Mouse (Mus musculus) kidney, embryonic 14.5 days (tissue): ENCODE data around the gene Cbx2. TPM values are rescaled to one million over a fixed set of nuclear protein-coding genes. Genes with fewer than 3 reads are reported as not detected.

Experiments
- ATAC-seq: fragments of 200-750 bp; cut with Nextera tagmentation; 2 replicates; pipeline ENCODE4 v1.8.0; 2017; ENCODE audit warnings: moderate number of reproducible peaks, mild to moderate bottlenecking, moderate TSS enrichment, moderate library complexity; ENCODE audit not compliant: low FRiP score, low TSS enrichment
- H3K27ac ChIP-seq: fragments of 300-500 bp; sonication (generic); 2 replicates; pipeline ENCODE4 v1.5.1; 2014; ENCODE audit warnings: low read depth, mild to moderate bottlenecking, low read length, moderate library complexity, mixed read lengths
- H3K27me3 ChIP-seq: fragments of 300-500 bp; sonication (generic); 2 replicates; pipeline ENCODE4 v1.6.1; 2014; ENCODE audit warnings: mild to moderate bottlenecking, low read length; ENCODE audit not compliant: control insufficient read depth, insufficient read depth
- H3K36me3 ChIP-seq: fragments of 300-500 bp; sonication (generic); 2 replicates; pipeline ENCODE4 v1.6.1; 2014; ENCODE audit warnings: low read length, mixed read lengths; ENCODE audit not compliant: control insufficient read depth, insufficient read depth
- H3K4me1 ChIP-seq: fragments of 300-500 bp; sonication (generic); 2 replicates; pipeline ENCODE4 v1.6.1; 2014; ENCODE audit warnings: low read length, mixed read lengths; ENCODE audit not compliant: control insufficient read depth, insufficient read depth
- H3K4me2 ChIP-seq: fragments of 300-500 bp; sonication (generic); replicated peaks from 2 replicates; pipeline ENCODE4 v1.6.1; 2014; ENCODE audit warnings: low read depth, mild to moderate bottlenecking, low read length
- H3K4me3 ChIP-seq: fragments of 300-500 bp; sonication (generic); 2 replicates; pipeline ENCODE4 v1.5.1; 2014; ENCODE audit warnings: mild to moderate bottlenecking, low read length
- H3K9ac ChIP-seq: fragments of 300-500 bp; sonication (generic); 2 replicates; pipeline ENCODE4 v1.6.1; 2014; ENCODE audit warnings: low read depth, mild to moderate bottlenecking, low read length, moderate library complexity
- H3K9me3 ChIP-seq: fragments of 300-500 bp; sonication (generic); 2 replicates; pipeline ENCODE4 v1.6.1; 2016; ENCODE audit warnings: low read length; ENCODE audit not compliant: control insufficient read depth
- WGBS: fragments of 180-500 bp; shearing (Covaris S2); extraction: QIAGEN DNeasy Blood & Tissue Kit; methylation state at CpG from one replicate; pipeline ENCODE4 v1.1.7; 2014; 5-methylcytosine and 5-hydroxymethylcytosine counted together
- polyA plus RNA-seq: library from polyadenylated mRNA; unstranded; fragments of >200 nt; fragmentation: Nextera tagmentation; extraction: Ambion mirVana; gene quantifications from 2 replicates; pipeline ENCODE4 v1.2.1, GENCODE M21; 2014

The Cbx2 gene
- polyA plus RNA-seq, 1 experiment from 2014 or later = 38.2 TPM

DNA sequence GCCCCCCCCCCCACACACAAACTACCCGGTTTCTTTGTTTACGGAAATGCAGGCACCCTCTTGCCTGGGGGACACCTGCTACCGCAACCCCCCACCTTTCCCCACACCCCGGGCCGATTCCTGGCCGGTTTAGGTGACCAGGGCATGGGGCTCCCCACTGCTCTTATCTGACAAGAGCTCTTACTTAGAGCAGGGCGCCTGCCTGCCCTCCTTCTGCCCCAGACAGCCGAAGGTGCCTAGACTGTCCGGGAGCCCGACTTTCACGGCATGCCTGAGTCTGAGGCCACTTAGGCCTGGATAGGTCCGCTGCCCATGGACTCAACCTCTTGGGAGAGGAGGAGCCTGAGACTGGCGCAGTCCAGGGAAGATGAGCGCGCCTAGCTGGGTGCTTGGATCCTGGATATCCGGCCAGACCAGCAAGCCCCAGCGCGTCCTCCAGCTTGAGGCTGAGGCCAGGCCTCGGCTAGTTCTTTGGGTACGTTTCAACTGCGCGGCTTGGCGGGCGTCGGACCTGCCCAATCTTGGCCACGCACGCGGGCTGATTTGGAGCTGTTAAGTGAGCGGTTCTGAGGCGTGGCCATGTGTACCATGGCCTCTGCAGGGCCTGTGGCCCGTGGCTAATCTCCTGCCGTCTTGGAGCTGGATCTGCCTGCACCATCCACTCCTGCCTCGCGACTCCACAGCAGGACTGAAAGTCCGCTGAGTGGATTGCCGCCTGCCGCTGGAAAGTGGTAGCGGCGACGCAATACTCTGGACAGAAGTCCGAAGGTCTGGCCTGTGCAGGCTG is 22.0 kb downstream of the Cbx2 start:
- no peak overlapping the region for H3K9ac ChIP-seq
- ATAC-seq = no peak
- H3K4me2 ChIP-seq = peak overlapping the region; percentile 12; the same call in 1 of the 2 replicates

DNA sequence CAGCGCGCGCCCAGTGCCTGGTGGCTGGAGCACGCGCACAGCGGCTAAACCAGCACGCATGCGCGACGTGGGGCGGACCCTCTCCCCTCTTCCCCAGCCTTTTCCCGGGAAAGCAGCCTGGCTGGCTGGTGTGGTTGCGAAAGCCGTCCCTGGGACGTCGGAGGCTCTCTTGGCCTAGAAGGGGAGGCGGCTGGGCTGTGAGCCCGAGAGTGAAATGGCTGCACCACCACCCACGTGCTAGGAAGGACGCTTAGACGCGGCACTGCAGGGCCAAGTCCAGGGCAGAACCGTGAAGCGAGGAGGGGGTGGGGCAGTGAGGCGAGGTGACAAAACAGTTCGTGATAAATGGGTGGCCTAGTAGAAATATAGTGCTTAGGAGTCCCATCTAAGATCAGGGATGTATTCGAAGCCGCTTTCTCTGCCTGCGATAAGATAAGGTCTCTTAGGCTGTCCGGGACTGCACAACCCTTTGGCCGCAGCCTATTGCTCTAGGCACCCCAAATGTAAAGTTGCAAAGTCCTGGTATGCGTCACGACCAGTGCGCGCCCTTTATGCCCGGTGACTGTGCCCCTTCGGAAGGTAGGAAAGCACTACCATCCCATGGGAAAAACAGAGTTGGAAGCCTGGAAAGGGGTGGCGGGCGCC is 24.0 kb downstream of the Cbx2 start:
- peaks cover 98% of the 10 kb centered on the region for H3K27me3 ChIP-seq
- peak; percentile 15; the same call in 1 of the 2 replicates for ATAC-seq
- H3K27ac ChIP-seq = no peak overlapping the region
- peaks cover 33% of the 10 kb centered on the region for H3K4me1 ChIP-seq
- H3K4me3 ChIP-seq = peak overlapping the region; percentile 30
- H3K36me3 ChIP-seq = no peaks in the 10 kb centered on the region
- peak overlapping the region; percentile 25; the same call in 1 of the 2 replicates for H3K9ac ChIP-seq
- peak overlapping the region; percentile 53 for H3K4me2 ChIP-seq
- WGBS = under 1% methylated on average over 39 of the region's 39 CpGs
- H3K9me3 ChIP-seq = no peaks in the 10 kb centered on the region

More for the DNA sequence above, 22.0 kb downstream of the Cbx2 start:
- Histone ChIP-seq H3K9me3 (no peaks in the 10 kb centered on the region), H3K4me3 (peak overlapping the region; percentile 17; the same call in 1 of the 2 replicates), H3K27ac (no peak overlapping the region), H3K4me1 (peaks cover 42% of the 10 kb centered on the region), H3K36me3 (no peaks in the 10 kb centered on the region), H3K27me3 (peaks cover 83% of the 10 kb centered on the region)
- WGBS = under 1% methylated on average over 41 of the region's 41 CpGs

DNA sequence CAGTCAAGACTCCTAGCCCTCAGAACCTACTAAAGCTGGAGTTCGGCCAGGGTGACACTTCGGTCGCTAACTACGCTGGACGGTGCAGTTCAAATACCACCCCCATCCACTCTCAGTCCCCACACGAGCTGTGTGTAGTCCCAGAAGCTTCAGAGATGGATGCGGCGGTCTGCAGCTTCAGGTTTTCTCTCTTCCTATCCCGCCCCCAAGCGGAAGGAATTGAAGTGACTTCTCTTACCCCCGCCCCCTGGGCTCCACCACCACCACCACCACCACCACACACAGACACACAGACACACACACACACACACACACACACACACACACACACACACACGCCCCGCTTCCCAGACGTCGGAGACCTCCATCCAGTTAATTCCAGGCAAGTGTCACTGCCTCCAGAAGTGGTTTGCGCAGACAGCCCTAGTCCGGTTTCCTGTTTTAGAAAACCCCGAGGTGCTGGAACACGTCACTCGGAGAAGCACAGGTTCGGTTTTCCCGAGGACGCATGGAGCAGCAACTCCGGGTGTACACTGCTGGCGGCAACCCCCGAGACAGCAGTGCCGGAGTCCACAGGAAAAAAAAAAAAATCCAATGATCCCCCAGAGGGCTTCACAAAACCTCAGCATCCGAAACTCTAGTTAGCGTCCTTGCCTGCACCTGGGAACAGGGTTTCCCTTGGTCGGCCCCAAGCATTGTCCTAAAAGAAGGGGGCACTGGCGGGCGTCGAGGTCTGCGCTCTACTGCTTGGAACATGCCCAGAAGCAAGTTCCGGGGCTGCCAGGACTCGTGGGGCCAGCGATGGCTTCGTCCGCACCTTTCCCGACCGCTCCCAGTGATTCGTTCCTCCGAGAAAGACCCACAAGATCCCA is 24.7 kb downstream of the Cbx2 start:
- no peaks in the 10 kb centered on the region for H3K36me3 ChIP-seq
- no peak overlapping the region for H3K27ac ChIP-seq
- 1% methylated on average over 42 of the region's 43 CpGs for whole genome bisulfite sequencing
- H3K9me3 ChIP-seq = no peaks in the 10 kb centered on the region
- H3K4me1 ChIP-seq = peaks cover 29% of the 10 kb centered on the region
- H3K4me2 ChIP-seq = peak overlapping the region; percentile 53
- 0 out of 2 replicates have a peak overlapping the region, but pooled peaks have one; percentile 18 for H3K9ac ChIP-seq
- peak; percentile 16; the same call in 1 of the 2 replicates for ATAC-seq
- peak overlapping the region; percentile 30 for H3K4me3 ChIP-seq
- peaks cover 98% of the 10 kb centered on the region for H3K27me3 ChIP-seq

DNA sequence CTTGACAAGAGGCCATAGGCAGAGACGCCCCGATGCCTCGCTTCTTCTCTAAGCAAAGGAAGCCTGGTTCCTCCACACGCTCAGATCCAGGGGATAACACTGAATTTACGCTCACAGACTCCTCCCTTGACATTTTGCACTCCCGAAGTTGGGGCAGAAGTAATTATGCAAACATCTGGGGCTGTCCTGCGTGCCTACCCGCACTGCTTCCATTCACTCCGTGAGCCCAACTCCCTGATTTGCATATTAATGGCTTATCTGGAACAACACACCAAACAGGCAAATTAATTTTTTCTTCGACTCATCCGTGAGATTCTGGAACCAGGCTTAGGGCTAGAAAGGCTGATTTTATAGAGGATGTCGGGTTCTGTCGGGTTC is 25.4 kb downstream of the Cbx2 start:
- Histone ChIP-seq H3K9me3 (no peaks in the 10 kb centered on the region), H3K4me2 (no peak overlapping the region), H3K36me3 (no peaks in the 10 kb centered on the region), H3K27ac (no peak overlapping the region), H3K4me1 (peaks cover 32% of the 10 kb centered on the region), H3K27me3 (peaks cover 99% of the 10 kb centered on the region), H3K9ac (no peak overlapping the region), H3K4me3 (no peak overlapping the region)
- WGBS = under 1% methylated on average over 13 of the region's 13 CpGs
- no peak for ATAC-seq

DNA sequence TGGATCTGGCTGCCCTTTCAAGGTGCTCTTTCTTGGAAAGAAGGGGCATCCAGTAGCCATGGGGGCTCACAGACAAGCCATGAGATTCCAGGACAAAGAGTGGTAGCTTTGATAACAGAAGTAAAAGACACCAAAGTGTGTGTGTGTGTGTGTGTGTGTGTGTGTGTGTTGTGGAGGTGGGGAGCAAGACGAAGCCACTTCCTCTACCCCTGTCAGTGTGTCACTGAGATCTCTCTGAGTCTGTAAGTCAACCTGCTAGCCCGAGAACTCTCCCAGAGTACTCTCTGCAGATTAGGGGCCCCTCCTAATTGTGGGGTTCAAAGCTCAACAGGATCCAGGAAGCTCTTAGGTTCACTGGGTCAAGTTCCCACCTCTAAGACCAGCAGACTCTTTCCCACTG is 27.6 kb downstream of the Cbx2 start:
- WGBS = 0% methylated on average over 2 of the region's 2 CpGs

DNA sequence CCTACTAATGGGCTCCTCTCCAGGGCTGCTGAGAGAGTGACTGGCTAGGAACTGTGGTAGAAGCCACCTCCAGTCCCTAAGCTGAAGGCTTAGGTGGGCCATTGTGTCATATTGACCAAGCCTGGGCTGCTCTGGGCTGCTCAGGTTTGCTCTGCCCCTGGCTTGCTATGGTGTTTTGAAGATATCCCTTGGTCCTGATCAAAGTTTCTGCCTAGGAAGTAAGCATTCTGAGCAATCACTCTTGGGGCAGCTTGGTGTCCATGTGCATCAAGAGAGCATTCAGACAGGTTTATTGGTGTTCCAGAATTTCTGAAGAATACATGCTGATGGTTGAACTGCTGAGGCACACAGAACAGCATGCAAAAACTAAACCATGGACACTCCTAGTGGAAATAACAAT is 28.7 kb downstream of the Cbx2 start:
- Histone ChIP-seq H3K27me3 (peaks cover 95% of the 10 kb centered on the region), H3K9me3 (no peaks in the 10 kb centered on the region), H3K9ac (no peak overlapping the region), H3K4me1 (peaks cover 26% of the 10 kb centered on the region), H3K4me2 (no peak overlapping the region), H3K36me3 (no peaks in the 10 kb centered on the region), H3K27ac (no peak overlapping the region), H3K4me3 (no peak overlapping the region)
- no peak for ATAC-seq

More for the DNA sequence above, 27.6 kb downstream of the Cbx2 start:
- Histone ChIP-seq H3K4me3 (no peak overlapping the region), H3K9me3 (no peaks in the 10 kb centered on the region), H3K27ac (no peak overlapping the region), H3K27me3 (peaks cover 96% of the 10 kb centered on the region), H3K4me2 (no peak overlapping the region), H3K9ac (no peak overlapping the region), H3K36me3 (no peaks in the 10 kb centered on the region), H3K4me1 (peaks cover 28% of the 10 kb centered on the region)
- no peak for ATAC-seq

DNA sequence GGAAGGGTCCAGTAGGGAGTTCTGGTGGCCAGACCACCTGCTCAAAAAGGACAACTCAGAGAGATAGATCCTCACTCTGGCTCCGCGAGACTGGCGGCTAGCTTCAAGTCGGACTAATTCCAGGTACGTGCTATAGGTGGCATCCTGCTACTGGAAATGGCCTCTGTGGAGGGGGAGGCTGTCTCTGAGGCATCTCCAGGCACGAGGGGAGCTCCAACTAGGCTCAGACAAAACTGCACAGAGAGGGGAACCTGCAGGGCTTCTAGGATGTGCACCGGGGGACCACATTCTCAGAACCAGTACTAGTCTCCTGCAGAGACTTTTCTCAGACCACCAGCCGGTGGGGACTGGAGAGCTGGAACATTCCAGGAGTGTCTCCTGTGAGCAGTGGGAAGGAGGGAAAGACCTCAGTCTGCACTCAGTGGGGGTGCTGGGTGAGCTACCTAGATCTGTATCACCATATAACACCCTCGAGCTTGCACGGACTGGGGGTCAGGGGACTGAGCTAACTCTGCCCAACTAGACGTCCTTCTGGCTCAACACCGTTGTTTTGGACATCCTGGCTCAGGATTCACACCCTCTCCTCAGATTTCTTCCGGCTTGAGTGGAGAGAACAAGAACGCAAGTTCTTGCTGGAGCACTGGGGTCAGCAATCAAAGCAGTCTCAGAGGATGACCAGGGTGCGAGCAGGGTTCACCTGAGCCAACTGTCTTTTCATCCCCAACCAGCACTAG is 29.3 kb downstream of the Cbx2 start:
- peaks cover 19% of the 10 kb centered on the region; the same call in 1 of the 2 replicates for H3K4me1 ChIP-seq
- H3K27ac ChIP-seq = no peak overlapping the region

DNA sequence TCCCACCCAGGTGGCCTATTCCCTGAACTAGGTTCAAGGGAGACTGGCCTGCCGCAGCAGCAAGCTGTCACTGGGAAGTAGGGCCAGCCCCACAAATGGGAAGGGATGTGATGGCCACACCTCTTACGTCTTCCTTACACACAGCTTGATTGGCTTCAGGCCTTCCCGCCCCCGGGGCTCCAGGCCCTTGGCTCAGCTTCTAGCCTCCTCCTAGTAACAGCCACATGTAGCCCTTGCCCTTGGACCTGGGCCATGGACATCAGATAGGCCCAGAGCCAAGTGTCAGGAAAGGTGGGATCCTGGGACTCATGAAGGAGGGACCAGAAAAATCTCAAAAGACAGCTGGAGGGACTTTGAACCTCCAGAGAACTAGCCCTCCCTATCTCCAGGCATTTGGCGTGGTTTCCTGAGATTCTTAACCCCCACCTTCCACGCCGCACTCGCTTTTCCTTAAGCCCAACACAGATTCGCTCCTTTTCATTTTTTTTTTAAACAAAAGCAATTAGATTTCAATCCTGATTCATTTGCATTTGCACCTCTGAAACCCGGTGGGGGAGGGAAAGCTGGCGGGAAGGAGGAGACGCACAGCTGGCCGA is 30.0 kb downstream of the Cbx2 start:
- peak; percentile 48 for ATAC-seq
- WGBS = under 1% methylated on average over 13 of the region's 13 CpGs
- Histone ChIP-seq H3K27me3 (peaks cover 87% of the 10 kb centered on the region), H3K9me3 (no peaks in the 10 kb centered on the region), H3K27ac (peak overlapping the region; percentile 21), H3K4me1 (peaks cover 21% of the 10 kb centered on the region; the same call in 1 of the 2 replicates), H3K9ac (0 out of 2 replicates have a peak overlapping the region, but pooled peaks have one; percentile 14), H3K4me2 (peak overlapping the region; percentile 70), H3K4me3 (peak overlapping the region; percentile 34), H3K36me3 (no peaks in the 10 kb centered on the region)

More for the DNA sequence above, 29.3 kb downstream of the Cbx2 start:
- H3K9ac ChIP-seq = no peak overlapping the region
- H3K4me3 ChIP-seq = no peak overlapping the region
- H3K36me3 ChIP-seq = no peaks in the 10 kb centered on the region
- H3K4me2 ChIP-seq = no peak overlapping the region
- peaks cover 88% of the 10 kb centered on the region for H3K27me3 ChIP-seq
- H3K9me3 ChIP-seq = no peaks in the 10 kb centered on the region
- ATAC-seq = no peak
- 3% methylated on average over 15 of the region's 15 CpGs for WGBS
